Mouse (Mus musculus) forebrain, embryonic 16.5 days (tissue): ENCODE data around the gene Il1rn. TPM values are rescaled to one million over a fixed set of nuclear protein-coding genes. Genes with fewer than 3 reads are reported as not detected.

ENCODE experiments used
- ATAC-seq: fragments of 200-750 bp; cut with Nextera tagmentation; 2 replicates; pipeline ENCODE4 v1.8.0; 2017; ENCODE audit warnings: mild to moderate bottlenecking, moderate library complexity
- H3K27ac ChIP-seq: fragments of 300-500 bp; sonication (generic); 2 replicates; pipeline ENCODE4 v1.5.1; 2014; ENCODE audit warnings: low read length, control low read depth
- H3K27me3 ChIP-seq: fragments of 300-500 bp; sonication (generic); replicated peaks from 2 replicates; pipeline ENCODE4 v1.6.1; 2014; ENCODE audit warnings: low read length; ENCODE audit not compliant: control insufficient read depth, insufficient read depth
- H3K36me3 ChIP-seq: fragments of 300-500 bp; sonication (generic); 2 replicates; pipeline ENCODE4 v1.6.1; 2014; ENCODE audit not compliant: control insufficient read depth, insufficient read depth
- H3K4me1 ChIP-seq: fragments of 300-500 bp; sonication (generic); replicated peaks from 2 replicates; pipeline ENCODE4 v1.6.1; 2014; ENCODE audit warnings: low read length; ENCODE audit not compliant: control insufficient read depth, insufficient read depth
- H3K4me2 ChIP-seq: fragments of 300-500 bp; sonication (generic); 2 replicates; pipeline ENCODE4 v1.6.1; 2014; ENCODE audit warnings: mild to moderate bottlenecking, low read length, control low read depth
- H3K4me3 ChIP-seq: fragments of 300-500 bp; sonication (generic); replicated peaks from 2 replicates; pipeline ENCODE4 v1.5.1; 2014; ENCODE audit warnings: mild to moderate bottlenecking, low read length, control low read depth
- H3K9ac ChIP-seq: fragments of 300-500 bp; sonication (generic); replicated peaks from 2 replicates; pipeline ENCODE4 v1.6.1; 2014; ENCODE audit warnings: low read depth, low read length, control low read depth
- H3K9me3 ChIP-seq: fragments of 300-500 bp; sonication (generic); 2 replicates; pipeline ENCODE4 v1.6.1; 2016; ENCODE audit warnings: low read length; ENCODE audit not compliant: control insufficient read depth
- WGBS: fragments of 180-500 bp; shearing (Covaris S2); extraction: QIAGEN DNeasy Blood & Tissue Kit; methylation state at CpG from one replicate; pipeline ENCODE4 v1.1.7; 2014; 5-methylcytosine and 5-hydroxymethylcytosine counted together
- polyA plus RNA-seq: library from polyadenylated mRNA; unstranded; fragments of >200 nt; fragmentation: Nextera tagmentation; extraction: Ambion mirVana; gene quantifications from 2 replicates; pipeline ENCODE4 v1.2.1, GENCODE M21; 2015

The Il1rn gene
- polyA plus RNA-seq, 1 experiment from 2014 or later = not detected

- H3K27ac ChIP-seq = no peak overlapping the region
- no peak overlapping the region for H3K4me3 ChIP-seq
- no peak for ATAC-seq
- no peaks in the 10 kb centered on the region for H3K27me3 ChIP-seq
- no peaks in the 10 kb centered on the region for H3K9me3 ChIP-seq
- no peak overlapping the region for H3K9ac ChIP-seq
- no peak overlapping the region for H3K4me2 ChIP-seq
- WGBS = 75% methylated on average over 4 of the region's 4 CpGs
- H3K36me3 ChIP-seq = no peaks in the 10 kb centered on the region
- no peaks in the 10 kb centered on the region for H3K4me1 ChIP-seq
These were observed 8.0 kb downstream of the Il1rn start for GRCm38 (mm10) chr2:24344619-24345018.

DNA sequence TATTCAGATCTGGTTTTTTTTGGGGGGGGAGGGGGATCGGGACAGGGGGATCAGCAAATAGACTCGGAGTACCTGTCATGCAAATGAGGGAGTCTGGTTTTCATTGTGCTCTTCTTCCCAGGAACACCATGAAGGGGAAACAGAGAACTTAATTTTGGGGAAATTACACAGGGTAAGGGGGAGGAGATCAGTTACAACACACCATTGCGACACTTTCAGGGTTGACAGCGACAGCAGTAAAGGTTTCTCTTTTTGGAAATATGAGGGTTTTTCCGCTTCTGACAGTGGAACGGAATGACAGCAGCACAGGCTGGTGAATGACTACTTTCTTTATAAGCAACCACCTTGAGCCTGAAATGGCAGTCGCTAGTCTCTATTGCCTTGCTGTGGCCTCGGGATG is 8.4 kb downstream of the Il1rn start:
- H3K9me3 ChIP-seq = no peaks in the 10 kb centered on the region
- no peaks in the 10 kb centered on the region for H3K36me3 ChIP-seq
- no peak overlapping the region for H3K4me2 ChIP-seq
- no peak overlapping the region for H3K27ac ChIP-seq
- no peaks in the 10 kb centered on the region for H3K27me3 ChIP-seq
- ATAC-seq = no peak
- no peaks in the 10 kb centered on the region for H3K4me1 ChIP-seq
- no peak overlapping the region for H3K4me3 ChIP-seq
- H3K9ac ChIP-seq = no peak overlapping the region
- 78% methylated on average over 8 of the region's 8 CpGs for WGBS

- ATAC-seq = no peak
- Histone ChIP-seq H3K27ac (no peak overlapping the region), H3K4me3 (no peak overlapping the region), H3K4me1 (no peaks in the 10 kb centered on the region), H3K9me3 (no peaks in the 10 kb centered on the region), H3K4me2 (no peak overlapping the region), H3K27me3 (no peaks in the 10 kb centered on the region), H3K9ac (no peak overlapping the region), H3K36me3 (no peaks in the 10 kb centered on the region)
- WGBS = 75% methylated on average over 1 of the region's 1 CpGs
These were observed 11.3 kb downstream of the Il1rn start for GRCm38 (mm10) chr2:24347926-24348325.

DNA sequence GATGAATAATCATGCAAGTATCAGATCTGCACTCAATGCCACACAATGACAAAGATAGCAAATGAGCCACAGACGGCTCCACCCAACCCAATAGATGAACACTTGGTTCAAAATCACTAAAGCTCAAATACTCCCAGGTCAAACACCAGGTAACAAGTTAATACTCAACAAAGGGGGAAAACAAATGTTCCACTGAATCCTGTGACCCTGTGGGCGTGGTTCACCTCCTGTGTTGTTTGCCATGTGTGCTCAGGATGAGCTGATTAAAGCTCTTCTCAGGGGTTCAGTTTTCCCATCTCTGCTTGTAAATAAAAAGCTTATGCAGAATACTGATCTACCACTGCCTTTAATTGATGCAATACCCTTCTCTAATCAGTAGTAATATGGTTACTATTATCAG is 14.5 kb downstream of the Il1rn start:
- Histone ChIP-seq H3K4me3 (no peak overlapping the region), H3K27me3 (no peaks in the 10 kb centered on the region), H3K4me2 (no peak overlapping the region), H3K9me3 (no peaks in the 10 kb centered on the region), H3K36me3 (no peaks in the 10 kb centered on the region), H3K9ac (no peak overlapping the region), H3K27ac (no peak overlapping the region), H3K4me1 (no peaks in the 10 kb centered on the region)
- 86% methylated on average over 2 of the region's 2 CpGs for WGBS
- ATAC-seq = no peak

DNA sequence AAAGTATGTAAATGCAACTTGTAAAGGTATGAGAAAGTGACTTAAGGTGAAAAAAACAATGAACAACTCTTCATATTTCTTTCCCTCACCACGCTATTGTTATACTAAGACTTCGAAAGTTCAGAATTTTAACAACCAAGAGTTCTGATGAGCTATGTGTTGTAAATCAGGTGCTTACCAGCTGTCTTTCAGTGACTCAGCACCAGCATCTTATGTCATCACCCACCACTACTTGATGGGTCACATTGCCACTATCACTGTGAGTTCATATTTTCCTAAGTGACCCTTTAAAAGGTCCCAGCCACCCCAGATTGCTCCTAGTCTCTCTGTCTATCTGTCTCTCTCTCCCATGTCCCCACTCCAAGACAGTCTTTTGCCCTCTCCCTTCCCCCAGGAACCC is 16.4 kb downstream of the Il1rn start:
- no peak overlapping the region for H3K4me2 ChIP-seq
- H3K9ac ChIP-seq = no peak overlapping the region
- no peak for ATAC-seq
- H3K27ac ChIP-seq = no peak overlapping the region
- no peak overlapping the region for H3K4me3 ChIP-seq
- no peaks in the 10 kb centered on the region for H3K36me3 ChIP-seq
- H3K27me3 ChIP-seq = no peaks in the 10 kb centered on the region
- 96% methylated on average over 2 of the region's 2 CpGs for WGBS
- no peaks in the 10 kb centered on the region for H3K9me3 ChIP-seq
- H3K4me1 ChIP-seq = no peaks in the 10 kb centered on the region

- Histone ChIP-seq H3K36me3 (no peaks in the 10 kb centered on the region), H3K4me1 (no peaks in the 10 kb centered on the region), H3K4me2 (no peak overlapping the region), H3K9ac (no peak overlapping the region), H3K27me3 (no peaks in the 10 kb centered on the region), H3K27ac (no peak overlapping the region), H3K4me3 (no peak overlapping the region), H3K9me3 (no peaks in the 10 kb centered on the region)
- WGBS = 7% methylated on average over 1 of the region's 1 CpGs
- ATAC-seq = no peak
These were observed 21.0 kb downstream of the Il1rn start for GRCm38 (mm10) chr2:24357642-24358041.

DNA sequence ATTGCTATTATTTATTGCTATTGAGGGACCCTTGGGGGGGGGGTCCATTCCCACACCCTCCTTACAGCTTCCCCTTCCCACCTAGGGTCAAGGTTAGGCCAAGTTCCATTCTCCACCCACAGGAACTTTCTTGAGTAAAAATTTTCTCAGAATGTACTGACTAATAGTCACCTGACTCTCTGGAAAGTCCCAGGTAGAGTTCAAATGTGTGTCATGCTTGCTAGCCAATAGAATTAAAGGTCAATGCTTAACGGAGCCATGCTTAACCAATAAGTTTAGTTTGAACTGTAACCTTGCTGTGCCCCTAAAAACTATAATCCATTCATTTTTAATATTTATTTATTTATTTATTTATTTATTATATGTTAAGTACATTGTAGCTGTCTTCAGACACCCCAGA is 22.7 kb downstream of the Il1rn start:
- no peak overlapping the region for H3K27ac ChIP-seq
- ATAC-seq = no peak
- H3K4me1 ChIP-seq = no peaks in the 10 kb centered on the region
- H3K4me3 ChIP-seq = no peak overlapping the region
- no peak overlapping the region for H3K9ac ChIP-seq
- H3K9me3 ChIP-seq = no peaks in the 10 kb centered on the region
- H3K36me3 ChIP-seq = no peaks in the 10 kb centered on the region
- no peaks in the 10 kb centered on the region for H3K27me3 ChIP-seq
- H3K4me2 ChIP-seq = no peak overlapping the region
- WGBS = 94% methylated on average over 1 of the region's 1 CpGs

DNA sequence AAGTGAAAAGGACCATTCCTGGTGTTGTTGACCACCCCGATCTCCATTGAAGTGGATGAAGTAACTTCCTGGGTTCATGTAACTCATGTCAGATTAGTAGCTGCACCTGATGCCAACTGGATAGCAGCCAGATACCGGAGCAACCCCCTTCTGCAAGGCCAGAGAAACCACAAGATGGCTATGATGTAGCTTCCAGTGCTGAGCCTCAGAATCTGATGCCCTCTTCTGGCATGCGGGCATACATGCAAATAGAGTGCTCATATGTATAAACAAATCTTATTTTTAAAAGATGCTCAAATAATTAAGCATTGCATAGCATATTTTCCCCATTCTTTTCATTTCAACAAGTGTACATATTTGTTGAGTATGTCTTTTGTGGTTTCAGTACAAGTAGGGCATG is 27.2 kb downstream of the Il1rn start:
- Histone ChIP-seq H3K27me3 (no peaks in the 10 kb centered on the region), H3K36me3 (no peaks in the 10 kb centered on the region), H3K4me2 (no peak overlapping the region), H3K4me1 (peaks cover 4% of the 10 kb centered on the region), H3K9ac (no peak overlapping the region), H3K9me3 (no peaks in the 10 kb centered on the region), H3K4me3 (no peak overlapping the region), H3K27ac (no peak overlapping the region)
- no peak for ATAC-seq
- WGBS = 71% methylated on average over 3 of the region's 3 CpGs

DNA sequence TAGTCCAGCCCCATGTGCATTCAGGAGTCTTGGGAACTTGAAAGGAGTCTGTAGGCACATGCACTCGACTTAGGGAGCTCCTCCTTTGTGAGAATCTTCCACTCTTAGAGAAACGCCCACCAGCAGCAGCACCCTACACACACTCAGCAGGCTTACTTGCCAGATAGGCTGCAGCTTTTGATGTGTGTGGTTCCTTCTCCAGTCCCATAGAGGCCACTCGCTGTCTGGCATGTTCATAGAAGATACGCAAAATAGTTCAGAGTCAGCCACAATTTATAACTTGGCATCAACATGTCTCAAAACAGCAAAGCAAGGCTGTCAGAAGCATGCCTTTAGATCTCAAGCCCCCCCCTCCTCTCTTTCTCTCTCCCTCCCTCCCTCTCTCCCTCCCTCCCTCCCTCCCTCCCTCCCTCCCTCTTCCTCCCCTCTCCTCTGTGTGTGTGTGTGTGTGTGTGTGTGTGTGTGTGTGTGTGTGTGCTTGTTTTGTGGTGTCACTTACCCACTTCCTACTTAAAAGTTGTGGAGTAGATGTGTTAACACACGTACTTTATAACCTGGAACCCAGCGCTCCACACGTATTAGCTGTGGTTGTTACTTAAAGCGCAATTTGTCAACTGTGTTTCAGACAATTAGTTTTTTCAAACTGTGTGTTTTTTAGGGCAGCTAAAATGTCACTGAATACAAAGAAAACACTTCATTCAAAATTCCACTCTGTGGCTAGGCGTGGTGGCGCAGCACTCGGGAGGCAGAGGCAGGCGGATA is 29.7 kb downstream of the Il1rn start:
- Histone ChIP-seq H3K4me2 (no peak overlapping the region), H3K27me3 (no peaks in the 10 kb centered on the region), H3K9me3 (no peaks in the 10 kb centered on the region), H3K9ac (no peak overlapping the region), H3K36me3 (no peaks in the 10 kb centered on the region), H3K4me1 (peaks cover 4% of the 10 kb centered on the region), H3K27ac (no peak overlapping the region), H3K4me3 (no peak overlapping the region)
- ATAC-seq = no peak
- WGBS = 78% methylated on average over 12 of the region's 12 CpGs
